Mouse (Mus musculus): ENCODE data around the gene Islr. TPM values are rescaled to one million over a fixed set of nuclear protein-coding genes. Genes with fewer than 3 reads are reported as not detected.

Islr gene
- polyA plus RNA-seq, 1 experiment, result not detected

DNA sequence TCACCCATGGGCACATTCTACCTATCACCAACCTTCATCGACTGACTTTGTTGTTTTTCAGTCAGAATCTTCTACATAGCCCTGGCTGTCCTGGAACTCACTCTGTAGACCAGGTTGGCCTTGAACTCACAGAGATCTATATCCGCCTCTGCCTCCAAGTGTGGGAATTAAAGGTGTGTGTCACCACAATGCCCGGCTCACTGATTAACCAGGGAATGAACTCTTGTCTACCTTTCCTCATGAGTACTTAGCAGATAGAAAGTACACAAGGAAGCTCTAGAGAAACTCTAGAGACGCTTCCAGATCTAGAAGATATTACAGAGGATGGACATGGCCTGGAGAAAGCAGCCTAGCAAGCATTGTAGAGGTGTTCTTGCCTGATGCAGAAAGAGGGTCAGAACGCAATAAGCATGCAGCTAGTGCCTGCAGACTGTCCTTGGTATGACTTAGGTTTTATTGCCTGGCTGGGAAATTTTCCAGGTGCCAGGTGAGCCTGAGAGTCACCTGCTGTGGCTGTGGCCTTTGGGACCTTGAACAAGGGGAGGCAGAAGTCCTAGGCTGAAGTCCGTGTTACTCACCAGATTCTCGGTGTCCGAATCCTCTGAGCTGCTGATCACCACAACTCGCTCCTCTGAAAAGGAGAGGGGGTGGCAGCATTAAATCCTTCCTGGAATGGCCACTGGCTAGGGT is 24.8 kb upstream of the Islr start:
- no peak for TF ChIP-seq GATA1 (IDR thresholded peaks at IDR 0.05; ENCODE audit: low read length)

DNA sequence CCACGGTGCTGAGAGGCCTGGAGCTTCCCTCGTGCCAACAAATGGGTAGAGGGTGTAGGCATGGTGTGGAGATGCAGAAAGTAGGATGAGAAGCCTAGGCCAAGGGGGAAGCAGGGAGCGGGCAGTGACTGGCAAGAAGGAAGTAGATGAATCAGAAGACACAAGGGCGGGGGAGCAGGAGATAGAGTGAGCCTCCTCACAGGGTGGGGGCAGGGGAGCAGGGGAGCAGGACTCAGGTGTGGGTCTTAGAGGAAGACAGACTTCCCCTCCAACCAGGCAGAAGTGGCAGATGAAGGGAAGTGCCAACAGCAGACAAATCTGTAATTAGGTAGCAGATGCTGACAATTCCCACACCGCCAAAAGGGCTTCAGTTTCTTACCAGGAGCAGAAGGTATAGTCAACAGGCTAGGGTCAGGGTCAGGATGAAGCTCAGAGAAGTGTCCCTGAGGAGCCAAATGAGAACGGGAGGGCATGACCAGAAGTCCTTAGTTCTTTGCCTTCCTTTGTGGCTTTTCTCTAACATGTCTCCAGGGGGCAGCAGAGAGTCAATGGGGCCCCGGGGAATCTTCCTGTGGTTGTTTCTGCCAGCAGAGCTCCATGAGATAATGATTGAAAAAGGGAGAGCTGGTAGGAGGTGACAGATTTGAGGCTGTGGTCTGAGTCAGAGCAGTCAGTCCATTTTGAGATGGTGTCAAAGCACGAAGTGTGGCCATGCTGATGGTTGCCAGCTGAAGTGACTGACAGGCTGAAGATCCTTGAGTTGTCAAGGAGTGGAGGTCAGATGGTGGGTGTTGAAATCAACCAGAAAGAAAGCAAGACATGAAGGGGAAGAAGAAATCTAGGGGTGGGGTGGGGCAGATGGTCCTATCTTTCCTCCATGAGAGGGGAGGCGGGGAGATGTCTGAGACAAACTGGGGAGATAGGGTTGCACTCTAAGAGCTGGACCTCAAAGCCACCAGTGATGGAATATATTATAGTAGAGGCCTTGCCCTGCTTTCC is 22.1 kb upstream of the Islr start:
- no peak for TF ChIP-seq GATA1 (IDR thresholded peaks at IDR 0.05; ENCODE audit: low read length)

DNA sequence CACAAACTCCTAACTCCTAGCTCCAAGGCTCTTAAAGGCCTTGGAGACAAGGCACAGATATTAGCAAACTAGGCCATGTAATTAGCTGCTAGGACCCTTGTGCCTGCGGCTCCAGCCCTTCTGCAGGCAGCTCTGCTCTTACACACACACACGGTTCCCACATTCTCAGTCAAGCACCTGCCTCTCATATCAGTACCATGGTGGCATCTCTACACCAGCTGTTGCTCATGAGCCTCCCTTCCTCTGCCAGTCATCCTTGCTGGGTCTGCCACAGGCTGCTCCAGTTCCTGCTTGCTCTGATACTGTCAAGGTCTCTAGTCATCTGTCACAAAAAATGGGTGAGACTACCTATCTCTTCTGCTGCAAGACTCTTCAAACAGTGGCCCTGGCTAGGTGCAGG is 20.2 kb upstream of the Islr start:
- TF ChIP-seq GATA1 (IDR thresholded peaks at IDR 0.05; ENCODE audit: low read length), result no peak

DNA sequence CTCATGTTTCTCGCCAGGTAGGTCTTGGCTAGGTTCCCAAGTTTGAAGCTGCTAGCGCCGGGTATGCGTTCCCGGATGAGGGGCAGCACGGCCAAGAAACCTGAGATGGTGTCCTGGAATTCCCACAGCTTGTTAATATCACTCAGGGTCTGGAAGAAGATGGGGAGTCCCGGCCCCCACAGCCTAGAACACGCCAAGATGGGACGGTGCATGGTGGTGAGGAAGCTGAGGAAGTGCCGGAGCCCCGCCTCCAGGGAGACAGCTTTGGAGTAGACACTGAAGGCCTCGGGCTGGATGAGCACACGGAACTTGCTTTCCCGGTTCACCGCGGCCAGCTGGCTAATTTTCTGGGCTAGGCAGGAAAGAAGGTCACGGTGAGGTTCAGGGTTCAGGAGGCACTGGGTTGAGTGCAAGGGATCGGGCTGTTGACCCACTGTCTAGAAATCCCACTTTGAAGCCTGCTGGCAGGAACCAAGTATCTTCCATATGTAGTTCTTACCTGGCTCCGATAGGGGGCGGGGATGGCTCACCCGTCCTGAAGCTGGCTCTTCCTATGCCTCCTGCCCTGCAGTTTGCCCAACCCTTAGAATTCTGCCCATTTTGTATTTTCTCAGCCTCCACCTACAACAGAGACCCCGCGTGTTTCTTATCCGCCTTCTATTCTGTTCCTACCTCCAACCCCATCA is 16.3 kb upstream of the Islr start:
- TF ChIP-seq GATA1 (IDR thresholded peaks at IDR 0.05; ENCODE audit: low read length), result no peak

DNA sequence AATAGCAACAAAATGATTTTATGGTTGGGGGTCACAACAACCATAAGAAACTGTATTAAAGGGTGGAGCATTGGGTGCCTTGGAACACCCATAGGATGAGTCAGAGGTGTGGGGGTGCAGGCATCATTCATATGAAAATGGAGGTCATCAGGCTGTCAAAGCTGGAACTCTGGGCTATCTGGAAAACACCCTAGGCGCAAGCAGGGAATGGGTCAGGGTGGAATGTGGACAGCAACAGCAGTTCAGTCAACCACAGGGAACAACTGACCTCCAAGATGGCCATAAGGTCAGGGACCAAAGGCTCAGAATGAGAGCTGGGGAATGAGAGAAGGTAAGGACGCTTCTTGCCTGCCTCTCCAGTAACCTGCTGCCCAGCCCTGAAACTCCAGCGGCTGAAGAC is 14.4 kb upstream of the Islr start:
- TF ChIP-seq GATA1 (IDR thresholded peaks at IDR 0.05; ENCODE audit: low read length), result no peak

DNA sequence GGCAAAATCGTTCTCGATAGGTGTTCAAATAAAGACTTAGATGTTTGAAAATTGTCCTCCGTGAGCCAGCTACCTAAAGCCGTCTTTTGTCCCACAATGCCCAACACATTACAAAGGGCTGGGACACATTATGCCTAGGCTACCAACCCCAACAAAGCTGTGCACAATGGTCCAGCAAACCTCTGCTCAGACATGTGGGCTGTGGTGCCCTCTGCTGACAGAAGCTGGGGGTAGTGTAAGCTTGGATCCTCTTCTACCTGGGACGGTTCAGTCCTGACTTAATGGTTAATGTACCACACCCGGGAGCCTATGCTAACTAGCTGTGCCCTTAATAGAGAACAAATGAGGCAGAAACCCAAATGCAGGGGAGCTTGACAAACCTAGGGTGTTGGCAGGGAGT is 12.3 kb upstream of the Islr start:
- no peak for TF ChIP-seq GATA1 (IDR thresholded peaks at IDR 0.05; ENCODE audit: low read length)

DNA sequence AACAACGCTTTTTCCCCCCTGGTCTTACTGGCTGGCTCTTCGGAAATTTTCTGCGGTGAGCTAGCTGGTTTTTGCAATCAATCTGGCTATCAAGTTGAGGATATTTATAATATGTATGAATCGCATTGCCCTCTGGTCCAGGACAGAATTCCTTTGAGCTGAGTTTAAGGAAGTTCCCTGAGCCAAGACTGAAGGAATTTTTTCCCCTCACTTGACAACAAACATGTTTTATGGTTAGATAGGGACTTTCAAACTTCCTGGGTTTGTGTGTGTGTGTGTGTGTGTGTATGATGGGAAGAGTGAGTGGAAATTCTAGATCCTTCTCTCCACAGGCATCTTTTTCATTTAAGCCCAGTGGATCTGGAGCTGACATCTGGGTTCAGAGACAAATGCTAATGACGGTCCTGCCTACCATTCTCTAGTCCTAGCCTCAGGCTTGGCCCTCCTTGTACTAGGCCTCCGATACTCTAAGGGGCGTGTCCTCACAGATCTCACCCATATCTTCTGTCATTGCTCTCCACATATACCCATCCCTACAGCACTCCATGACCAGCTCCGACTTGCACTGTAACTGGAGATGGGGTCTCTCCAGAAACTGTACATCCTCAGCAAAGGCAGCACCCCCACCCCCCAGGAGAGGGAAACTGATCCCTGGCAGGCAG is 10.5 kb upstream of the Islr start:
- no peak for TF ChIP-seq GATA1 (IDR thresholded peaks at IDR 0.05; ENCODE audit: low read length)

DNA sequence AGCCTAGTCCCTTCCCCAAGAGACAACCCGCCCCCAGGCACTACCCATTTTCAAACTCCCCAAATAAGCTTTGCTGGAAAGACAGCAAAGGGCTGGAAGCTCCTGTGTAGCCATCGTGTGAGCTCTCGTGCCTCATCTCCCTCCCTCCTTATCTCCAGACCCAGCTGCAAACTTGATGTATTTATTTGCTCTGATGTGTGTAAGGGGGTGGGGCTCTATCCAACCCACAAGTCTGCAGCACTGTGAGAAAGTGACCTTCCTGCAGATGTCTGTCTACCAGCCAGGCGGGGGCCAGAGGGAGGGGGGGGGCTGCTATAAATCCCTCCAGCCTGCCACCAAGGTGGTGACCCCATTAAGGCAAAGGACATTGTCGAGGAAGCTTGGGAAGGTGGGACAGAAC is 9.8 kb upstream of the Islr start:
- TF ChIP-seq GATA1 (IDR thresholded peaks at IDR 0.05; ENCODE audit: low read length), result peak; percentile 14

DNA sequence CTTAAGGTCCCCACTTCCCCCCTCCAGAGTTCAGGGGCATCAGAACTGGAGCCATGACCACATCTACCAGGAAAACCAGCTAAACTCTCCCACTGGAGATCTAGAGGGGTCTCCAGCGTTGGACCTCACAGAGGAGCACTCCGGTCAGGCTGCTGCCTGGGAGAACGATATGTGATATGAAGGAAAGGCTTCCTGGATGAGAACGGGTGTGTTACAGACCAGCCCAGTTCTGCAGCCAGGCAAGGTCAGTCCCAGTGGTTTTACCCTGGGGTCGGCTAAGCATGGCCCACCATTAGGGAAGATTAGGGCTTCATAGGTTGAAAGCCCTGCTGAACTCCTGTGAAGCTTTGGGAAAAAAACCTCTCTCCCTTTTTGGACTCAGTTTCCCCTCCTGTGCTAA is 9.3 kb upstream of the Islr start:
- no peak for TF ChIP-seq GATA1 (IDR thresholded peaks at IDR 0.05; ENCODE audit: low read length)

DNA sequence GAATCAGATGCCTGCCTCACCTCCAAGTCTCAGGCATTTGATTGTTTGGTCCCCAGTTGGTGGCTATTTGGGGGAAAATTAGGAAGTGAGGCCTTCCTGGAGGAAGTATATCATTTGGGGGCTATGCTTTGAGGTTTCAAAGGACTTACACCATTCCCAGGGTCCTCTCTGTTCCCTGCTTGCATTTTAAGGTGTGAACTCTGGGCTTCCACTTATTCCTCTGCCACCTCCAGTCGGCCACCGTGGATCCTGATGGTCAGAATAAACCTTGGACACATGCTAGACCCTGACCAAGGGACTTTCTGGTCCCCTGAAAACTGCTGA is 6.2 kb upstream of the Islr start:
- TF ChIP-seq GATA1 (IDR thresholded peaks at IDR 0.05; ENCODE audit: low read length), result no peak

DNA sequence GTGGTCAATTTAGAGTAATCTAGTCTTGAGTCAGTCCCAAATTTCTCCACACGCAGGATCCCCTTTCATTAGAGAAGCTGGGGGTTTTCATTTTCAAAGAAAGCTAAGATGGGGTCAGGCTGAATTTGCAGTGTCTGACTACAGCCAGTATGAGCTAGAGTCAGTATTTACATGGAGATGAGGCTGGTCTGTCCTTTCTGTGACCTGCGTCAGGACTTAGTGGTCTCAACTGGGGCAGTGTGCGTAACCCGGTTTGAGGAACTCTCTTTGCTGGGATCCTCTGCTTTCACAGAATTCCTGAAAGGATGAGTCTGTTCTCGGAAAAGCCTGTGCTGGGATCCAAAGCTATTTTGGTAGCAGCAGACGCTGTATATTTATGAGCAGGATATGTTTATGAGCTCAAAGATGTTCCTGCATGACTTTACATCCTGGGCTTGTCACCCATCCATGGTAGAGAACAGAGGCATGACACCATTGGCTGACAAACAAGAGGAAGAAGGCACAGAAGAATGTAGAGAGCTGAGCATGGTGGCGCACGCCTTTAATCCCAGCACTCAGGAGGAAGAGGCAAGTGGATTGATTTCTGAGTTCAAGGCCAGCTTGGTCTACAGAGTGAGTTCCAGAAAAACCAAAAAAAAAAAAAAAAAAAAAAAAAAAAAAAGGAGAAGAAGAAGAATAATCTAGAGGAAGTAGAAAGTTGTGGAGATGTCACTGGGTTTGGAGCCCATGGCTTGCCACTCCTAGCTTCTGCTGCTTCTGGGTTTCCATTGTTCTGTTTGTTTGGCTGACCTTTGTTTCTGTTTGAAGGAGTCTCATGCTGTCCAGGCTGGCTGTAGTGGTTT is 5.6 kb upstream of the Islr start:
- no peak for TF ChIP-seq GATA1 (IDR thresholded peaks at IDR 0.05; ENCODE audit: low read length)

DNA sequence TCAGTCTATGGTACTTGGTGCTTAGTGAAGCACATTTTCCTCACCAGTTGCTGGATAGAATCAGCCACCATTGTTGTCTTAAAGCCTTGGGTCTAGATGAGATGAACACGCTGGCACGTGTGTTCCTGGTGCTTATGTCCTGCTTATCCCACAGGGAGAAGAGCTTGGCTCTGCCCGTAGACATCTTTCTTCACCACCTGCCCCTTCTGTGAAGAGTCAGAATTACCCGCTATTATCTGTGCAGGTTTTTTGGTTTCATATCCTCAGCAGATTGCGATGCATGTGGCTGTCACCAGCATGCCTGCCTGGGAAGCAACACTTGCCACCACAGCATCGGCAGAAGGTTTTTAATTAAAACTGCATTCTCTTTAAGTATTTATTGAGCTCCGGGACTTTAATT is 1.9 kb upstream of the Islr start:
- no peak for TF ChIP-seq GATA1 (IDR thresholded peaks at IDR 0.05; ENCODE audit: low read length)

DNA sequence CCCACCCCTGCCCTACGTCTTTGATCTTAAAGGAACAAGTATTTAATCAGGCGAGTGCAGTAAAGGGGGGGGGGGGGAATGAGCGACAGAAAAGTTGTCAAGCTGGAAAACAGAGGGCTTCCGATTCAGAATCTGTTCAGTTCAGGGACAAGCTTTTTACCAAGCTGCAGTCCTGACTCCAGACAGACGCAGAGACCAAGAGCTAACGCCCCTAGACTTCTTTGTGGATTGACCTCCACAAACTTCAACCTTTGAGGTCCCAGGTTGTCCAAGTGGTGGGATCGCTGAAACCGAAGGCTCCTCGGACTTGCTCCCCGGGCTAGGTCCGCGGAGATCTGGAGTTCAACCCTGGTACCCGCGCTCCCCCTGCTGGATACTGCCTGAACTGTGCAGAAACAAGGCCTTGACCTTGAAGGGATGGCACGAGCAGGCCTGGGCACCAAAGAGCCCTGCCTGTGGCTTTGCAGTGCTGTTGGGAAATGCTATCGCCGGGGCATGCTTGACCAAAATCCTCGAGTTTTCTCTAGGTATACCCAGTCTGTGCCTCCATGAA is 418 bp upstream of the Islr start:
- TF ChIP-seq GATA1 (IDR thresholded peaks at IDR 0.05; ENCODE audit: low read length), result no peak

DNA sequence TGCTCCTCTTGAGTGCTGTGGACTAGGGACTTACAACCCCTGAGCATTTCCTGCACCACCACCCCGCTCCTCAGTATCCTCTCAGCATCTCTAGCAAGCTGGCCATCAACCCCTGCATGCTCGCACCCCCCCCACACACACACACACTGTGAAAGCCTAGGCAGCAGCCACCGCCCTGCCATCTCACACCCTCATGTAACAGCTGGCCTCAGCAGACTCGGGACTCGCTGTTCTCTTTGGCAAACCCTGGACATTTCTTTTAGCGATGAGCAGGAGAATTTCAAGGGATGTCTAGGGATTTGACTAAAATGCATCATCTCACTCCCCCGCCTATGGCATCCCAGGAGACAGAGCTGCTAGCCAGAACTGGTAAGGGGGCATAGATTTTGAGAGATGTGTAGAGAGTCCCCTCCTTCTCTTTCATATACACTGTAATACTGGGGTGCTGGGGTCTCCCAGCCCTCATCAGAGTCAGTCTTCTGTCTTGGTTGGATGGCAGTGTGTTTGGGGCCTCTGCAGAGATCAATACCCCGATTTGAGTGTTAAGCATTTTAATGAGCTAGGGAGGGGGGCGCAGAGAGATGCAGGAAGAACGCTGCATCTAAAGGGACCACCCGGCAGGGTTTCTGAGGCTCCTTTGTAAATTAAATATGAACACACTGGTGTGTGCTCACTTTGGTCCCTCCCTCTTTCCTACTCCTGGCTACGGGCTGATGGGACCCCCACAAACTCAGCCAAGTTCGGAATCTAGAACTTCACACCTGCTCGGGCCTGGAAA is 1.2 kb downstream of the Islr start:
- TF ChIP-seq GATA1 (IDR thresholded peaks at IDR 0.05; ENCODE audit: low read length), result no peak

All from G1E-ER4 (cell line).